Mouse (Mus musculus) embryonic facial prominence, embryonic 11.5 days (tissue): ENCODE measurements around the gene Nectin1. TPM values are rescaled to one million over a fixed set of nuclear protein-coding genes. Genes with fewer than 3 reads are reported as not detected.
A peak's percentile ranks its signal among the peaks of the same experiment; 100 is the strongest.

ENCODE experiments used
- ATAC-seq: fragments of 200-750 bp; cut with Nextera tagmentation; replicated peaks from 2 replicates; pipeline ENCODE4 v1.8.0; 2017; ENCODE audit warnings: low read depth; ENCODE audit not compliant: insufficient number of reproducible peaks, low FRiP score, low TSS enrichment
- DNase-seq: peaks from one replicate; pipeline ENCODE4 v3.0.0-alpha.2; 2015; ENCODE audit warnings: low spot score
- H3K27ac ChIP-seq: fragments of 300-500 bp; sonication (generic); replicated peaks from 2 replicates; pipeline ENCODE4 v1.5.1; 2014; ENCODE audit warnings: mild to moderate bottlenecking, low read depth, low read length, control low read depth
- H3K27me3 ChIP-seq: fragments of 300-500 bp; sonication (generic); 2 replicates; pipeline ENCODE4 v1.6.1; 2014; ENCODE audit warnings: mild to moderate bottlenecking, low read length, moderate library complexity, mixed read lengths; ENCODE audit not compliant: control insufficient read depth, insufficient read depth
- H3K36me3 ChIP-seq: fragments of 300-500 bp; sonication (generic); replicated peaks from 2 replicates; pipeline ENCODE4 v1.6.1; 2014; ENCODE audit warnings: low read depth, mild to moderate bottlenecking, low read length, moderate library complexity, mixed read lengths; ENCODE audit not compliant: control insufficient read depth, insufficient read depth
- H3K4me1 ChIP-seq: fragments of 300-500 bp; sonication (generic); 2 replicates; pipeline ENCODE4 v1.6.1; 2014; ENCODE audit warnings: low read length, mixed read lengths; ENCODE audit not compliant: control insufficient read depth, insufficient read depth
- H3K4me2 ChIP-seq: fragments of 300-500 bp; sonication (generic); 2 replicates; pipeline ENCODE4 v1.6.1; 2014; ENCODE audit warnings: low read depth, mild to moderate bottlenecking, control low read depth, low read length, moderate library complexity
- H3K4me3 ChIP-seq: fragments of 300-500 bp; sonication (generic); 2 replicates; pipeline ENCODE4 v1.5.1; 2014; ENCODE audit warnings: low read depth, low read length, control low read depth
- H3K9ac ChIP-seq: fragments of 300-500 bp; sonication (generic); replicated peaks from 2 replicates; pipeline ENCODE4 v1.6.1; 2014; ENCODE audit warnings: mild to moderate bottlenecking, control low read depth, low read length
- H3K9me3 ChIP-seq: fragments of 300-500 bp; sonication (generic); replicated peaks from 2 replicates; pipeline ENCODE4 v1.6.1; 2016; ENCODE audit warnings: mild to moderate bottlenecking, low read length, inconsistent platforms, mixed read lengths; ENCODE audit not compliant: control insufficient read depth
- WGBS: fragments of 180-500 bp; shearing (Covaris S2); extraction: QIAGEN DNeasy Blood & Tissue Kit; methylation state at CpG from one replicate; pipeline ENCODE4 v1.1.7; 2014; 5-methylcytosine and 5-hydroxymethylcytosine counted together
- polyA plus RNA-seq: library from polyadenylated mRNA; unstranded; fragments of >200 nt; fragmentation: Nextera tagmentation; extraction: Ambion mirVana; gene quantifications from 2 replicates; pipeline ENCODE4 v1.2.1, GENCODE M21; 2014

The Nectin1 gene
- polyA plus RNA-seq: 4.8 and 5.3 TPM in 2 replicates

DNA sequence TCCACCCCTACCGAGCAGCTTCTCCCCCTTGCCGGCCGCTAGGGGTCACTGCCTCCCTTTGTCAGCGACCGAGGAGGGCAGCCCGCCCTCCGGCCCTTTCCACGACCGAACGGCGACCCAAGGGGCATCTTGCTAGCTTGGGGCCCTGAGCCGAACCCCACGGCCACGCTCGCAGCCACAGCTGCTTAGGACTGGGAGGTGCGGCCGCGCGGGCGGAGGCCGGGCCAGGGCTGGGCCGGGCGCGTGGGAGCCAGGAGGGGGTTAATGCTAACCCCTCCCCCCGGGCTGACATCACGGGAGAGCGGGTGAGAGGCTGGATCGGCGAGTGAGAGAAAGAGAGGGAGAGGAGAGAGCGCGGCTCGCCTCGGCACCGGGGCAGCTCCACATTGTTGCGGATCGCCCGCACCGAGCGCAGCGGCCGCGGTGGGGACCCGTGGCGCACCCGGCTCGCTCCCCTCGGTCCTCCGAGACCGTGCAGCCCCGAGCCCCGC, at the start of gene Nectin1:
Gene Nectin1 (plus strand): TSS at position 338 of the 491 bp plus-strand sequence.
- Histone ChIP-seq H3K9ac (peak within 1 kb of the TSS; percentile 96), H3K27ac (peak within 1 kb of the TSS; percentile 94), H3K36me3 (no peaks in the 10 kb centered on the region), H3K27me3 (no peaks in the 10 kb centered on the region; the same call in 1 of the 2 replicates), H3K4me1 (peaks cover 5% of the 10 kb centered on the region), H3K4me2 (peak within 1 kb of the TSS; percentile 89), H3K4me3 (peak within 1 kb of the TSS; percentile 88), H3K9me3 (no peaks in the 10 kb centered on the region)
- peak; percentile 88 for DNase-seq
- WGBS: under 1% methylated on average over 44 of the region's 51 CpGs
- peak; percentile 87 for ATAC-seq

DNA sequence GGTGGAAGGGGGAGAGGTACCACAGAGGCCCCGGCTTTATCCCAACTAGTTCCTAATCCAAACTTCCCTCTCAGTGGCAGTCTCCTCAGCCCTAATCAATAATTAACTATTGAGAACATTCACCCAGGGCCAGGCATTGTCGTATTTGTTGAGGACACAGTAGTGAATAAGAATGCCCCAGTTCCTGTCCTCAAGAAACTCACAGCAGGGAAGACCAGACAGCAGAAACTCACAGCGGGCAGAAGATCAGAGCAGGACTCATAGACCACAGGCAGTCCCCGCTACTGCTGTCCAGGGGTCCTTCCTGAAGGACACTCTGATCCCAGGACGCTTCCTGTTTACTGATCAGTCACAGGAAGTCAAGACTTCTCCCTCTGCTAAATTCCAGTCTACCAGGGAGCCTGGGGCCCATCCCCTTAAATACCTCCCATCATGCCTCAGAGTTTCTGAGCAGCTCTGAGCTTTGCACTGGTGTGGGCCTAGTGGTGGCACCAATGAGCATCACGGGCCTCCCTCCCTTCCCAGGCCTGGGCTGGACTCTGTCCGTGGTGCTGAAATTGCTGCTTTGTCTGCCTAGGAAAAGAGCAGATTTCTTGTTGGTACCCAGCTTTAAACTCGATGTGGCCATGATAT, 45.6 kb upstream of the Nectin1 start:
- H3K4me3 ChIP-seq: no peak overlapping the region
- H3K4me1 ChIP-seq: no peaks in the 10 kb centered on the region
- 5% methylated on average over 8 of the region's 8 CpGs for WGBS
- no peaks in the 10 kb centered on the region for H3K9me3 ChIP-seq
- no peaks in the 10 kb centered on the region for H3K27me3 ChIP-seq
- H3K9ac ChIP-seq: no peak overlapping the region
- no peaks in the 10 kb centered on the region for H3K36me3 ChIP-seq
- H3K27ac ChIP-seq: no peak overlapping the region
- DNase-seq: peak; percentile 94
- ATAC-seq: no peak
- no peak overlapping the region for H3K4me2 ChIP-seq

DNA sequence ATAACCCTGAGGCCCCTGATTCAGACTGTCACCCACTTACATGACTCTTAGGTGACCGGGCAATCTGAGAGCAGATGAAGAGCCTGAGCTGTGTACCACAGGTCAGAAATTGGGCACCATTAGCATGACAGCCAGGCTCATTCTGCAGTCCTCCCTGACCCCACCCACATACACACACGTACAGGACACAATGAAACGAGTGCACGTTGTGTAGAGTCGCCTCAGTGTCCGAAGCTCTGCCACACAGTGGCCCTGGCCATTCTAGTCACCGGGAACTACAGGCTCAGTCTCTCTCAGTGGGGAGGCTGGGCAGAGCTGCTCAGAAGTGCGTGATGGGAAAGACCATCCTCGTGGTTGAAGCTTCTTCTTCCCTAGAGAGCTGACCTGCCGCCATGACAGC, 44.9 kb upstream of the Nectin1 start:
- Histone ChIP-seq H3K36me3 (no peaks in the 10 kb centered on the region), H3K4me3 (no peak overlapping the region), H3K4me1 (no peaks in the 10 kb centered on the region), H3K9ac (no peak overlapping the region), H3K4me2 (no peak overlapping the region), H3K27me3 (no peaks in the 10 kb centered on the region), H3K27ac (no peak overlapping the region), H3K9me3 (no peaks in the 10 kb centered on the region)
- 75% methylated on average over 10 of the region's 10 CpGs for WGBS
- ATAC-seq (peak; percentile 51), DNase-seq (no peak)

DNA sequence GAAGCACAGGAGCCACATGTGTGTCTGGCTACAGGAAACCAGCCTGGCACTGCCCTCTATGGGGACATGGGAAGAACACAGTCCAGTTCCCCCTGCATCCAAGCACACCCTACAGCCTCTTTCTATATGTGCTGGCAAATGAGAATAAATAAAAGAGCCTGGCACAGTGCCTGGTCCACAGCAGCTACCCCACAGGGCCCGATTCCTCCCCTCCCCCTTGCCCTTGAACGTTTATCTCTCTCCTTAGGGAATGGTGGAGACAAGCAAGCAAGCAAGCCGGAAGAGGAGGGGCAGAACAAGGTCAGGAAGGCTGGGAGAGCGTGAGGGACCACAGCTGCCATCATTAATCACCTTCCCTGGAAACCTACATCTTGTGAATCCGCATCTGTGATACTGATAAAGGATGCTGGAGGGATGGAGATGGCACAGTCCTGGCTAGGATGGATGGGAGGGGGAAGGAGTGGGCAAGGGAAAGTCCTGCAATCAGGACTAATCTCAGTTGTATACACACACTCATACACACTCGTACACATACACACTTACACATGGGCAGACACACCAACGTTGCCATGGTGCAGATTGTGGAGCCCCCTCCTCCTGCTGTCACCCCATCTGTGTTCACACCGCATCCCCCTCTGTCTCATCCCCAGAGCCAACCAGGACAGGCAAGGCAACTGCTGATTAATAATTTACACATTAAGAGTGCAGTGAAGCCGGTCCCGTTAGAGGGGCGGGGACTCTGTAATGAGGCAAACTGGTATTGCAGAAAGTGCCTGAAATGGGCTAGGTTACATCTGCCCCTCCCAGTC, 44.2 kb upstream of the Nectin1 start:
- DNase-seq (no peak), ATAC-seq (peak; percentile 72)
- no peak overlapping the region for H3K4me2 ChIP-seq

DNA sequence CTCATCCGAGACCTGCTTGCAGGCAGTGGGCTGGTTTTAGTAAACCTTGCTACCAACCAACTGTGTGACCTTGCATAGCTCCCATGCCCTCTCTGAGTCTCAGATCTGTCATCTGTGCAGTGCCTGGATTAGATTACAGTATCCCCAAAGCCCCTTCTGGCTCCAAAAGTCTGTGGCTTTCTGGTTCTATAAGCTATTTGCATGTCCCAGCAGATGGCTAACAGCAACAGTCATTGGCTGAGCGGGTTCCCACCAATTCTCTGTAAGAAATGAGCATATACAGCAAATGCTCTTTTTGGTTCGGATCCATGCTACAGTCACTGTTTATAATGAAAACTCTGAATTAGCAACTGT, 43.6 kb upstream of the Nectin1 start:
- 73% methylated on average over 3 of the region's 3 CpGs for WGBS
- DNase-seq: no peak
- H3K27ac ChIP-seq: no peak overlapping the region
- no peaks in the 10 kb centered on the region for H3K4me1 ChIP-seq
- no peaks in the 10 kb centered on the region for H3K36me3 ChIP-seq
- ATAC-seq: no peak
- H3K27me3 ChIP-seq: no peaks in the 10 kb centered on the region
- H3K4me3 ChIP-seq: no peak overlapping the region
- no peak overlapping the region for H3K4me2 ChIP-seq
- H3K9me3 ChIP-seq: no peaks in the 10 kb centered on the region
- no peak overlapping the region for H3K9ac ChIP-seq

More for the DNA sequence above, 44.2 kb upstream of the Nectin1 start:
- H3K36me3 ChIP-seq: no peaks in the 10 kb centered on the region
- 74% methylated on average over 11 of the region's 11 CpGs for WGBS
- no peak overlapping the region for H3K9ac ChIP-seq
- no peaks in the 10 kb centered on the region for H3K27me3 ChIP-seq
- H3K4me1 ChIP-seq: no peaks in the 10 kb centered on the region
- no peak overlapping the region for H3K27ac ChIP-seq
- H3K4me3 ChIP-seq: no peak overlapping the region
- H3K9me3 ChIP-seq: no peaks in the 10 kb centered on the region

DNA sequence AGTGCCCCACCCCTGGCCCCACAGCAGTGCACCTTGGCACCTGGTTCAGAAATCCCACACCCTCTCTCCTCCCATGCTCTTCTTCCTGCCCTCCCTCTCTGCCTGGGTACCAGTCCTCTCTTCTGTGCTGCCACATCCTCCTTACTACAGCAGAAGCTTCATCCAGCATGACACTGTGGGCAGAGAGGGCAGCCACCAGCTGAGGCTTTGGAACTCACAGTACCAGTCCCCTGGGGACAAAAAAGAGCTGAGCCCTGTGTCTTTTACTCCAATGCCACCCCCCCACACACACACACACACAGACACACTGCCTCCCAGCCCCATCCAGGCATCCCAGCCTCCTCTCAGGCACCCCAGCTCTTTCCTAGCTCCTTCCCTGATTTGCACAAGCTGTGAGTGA, 42.0 kb upstream of the Nectin1 start:
- DNase-seq: no peak
- no peak for ATAC-seq
- no peaks in the 10 kb centered on the region for H3K36me3 ChIP-seq
- no peaks in the 10 kb centered on the region for H3K27me3 ChIP-seq
- no peaks in the 10 kb centered on the region for H3K9me3 ChIP-seq
- H3K27ac ChIP-seq: no peak overlapping the region
- H3K4me2 ChIP-seq: no peak overlapping the region
- H3K4me1 ChIP-seq: no peaks in the 10 kb centered on the region
- no peak overlapping the region for H3K9ac ChIP-seq
- no peak overlapping the region for H3K4me3 ChIP-seq

DNA sequence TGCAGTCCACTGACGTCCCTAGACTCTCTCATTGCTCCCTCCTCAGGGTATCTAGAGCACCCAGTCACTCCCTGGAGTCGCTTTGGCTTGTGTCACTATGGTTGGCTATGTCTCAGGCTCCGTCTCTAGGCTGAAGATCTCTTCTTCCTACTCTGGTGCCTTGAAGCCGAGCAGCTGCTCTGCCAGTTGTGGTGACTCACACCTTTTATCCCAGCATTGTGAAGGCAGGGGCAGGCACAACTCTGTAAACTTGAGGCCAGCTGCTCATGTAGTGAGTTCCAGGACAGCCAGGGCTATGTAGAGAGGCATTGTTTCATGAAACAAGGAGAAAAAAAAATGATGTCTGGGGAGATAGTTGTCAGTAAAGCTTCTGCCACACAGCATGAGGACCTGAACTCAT, 36.2 kb upstream of the Nectin1 start:
- H3K9ac ChIP-seq: no peak overlapping the region
- ATAC-seq (no peak), DNase-seq (no peak)
- H3K4me2 ChIP-seq: no peak overlapping the region
- 72% methylated on average over 4 of the region's 4 CpGs for WGBS
- no peaks in the 10 kb centered on the region for H3K27me3 ChIP-seq
- no peak overlapping the region for H3K27ac ChIP-seq
- H3K36me3 ChIP-seq: no peaks in the 10 kb centered on the region
- no peaks in the 10 kb centered on the region for H3K9me3 ChIP-seq
- H3K4me1 ChIP-seq: no peaks in the 10 kb centered on the region
- H3K4me3 ChIP-seq: no peak overlapping the region

DNA sequence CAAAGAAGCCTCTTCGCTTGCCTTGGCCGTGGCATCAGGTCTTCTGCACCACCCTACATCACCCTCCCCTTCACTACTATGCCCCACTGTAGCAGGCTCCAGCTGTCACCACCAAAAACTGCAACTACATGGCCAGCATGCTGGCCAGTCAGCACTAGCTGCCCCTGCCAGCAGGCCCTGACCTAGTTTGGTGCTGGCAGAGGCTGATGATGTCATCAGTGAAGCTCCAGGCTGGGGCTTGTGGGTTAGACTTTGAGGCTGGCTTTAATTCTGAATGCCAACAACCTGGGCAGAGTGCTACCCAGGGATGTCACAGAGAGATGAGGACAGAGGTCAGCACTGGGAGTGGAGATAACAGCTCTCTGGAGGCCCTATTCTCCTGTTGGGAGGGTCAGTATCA, 35.1 kb upstream of the Nectin1 start:
- Histone ChIP-seq H3K9me3 (no peaks in the 10 kb centered on the region), H3K9ac (no peak overlapping the region), H3K27ac (no peak overlapping the region), H3K4me3 (no peak overlapping the region), H3K4me1 (no peaks in the 10 kb centered on the region), H3K27me3 (no peaks in the 10 kb centered on the region), H3K36me3 (no peaks in the 10 kb centered on the region), H3K4me2 (no peak overlapping the region)
- WGBS: 74% methylated on average over 2 of the region's 2 CpGs
- DNase-seq (no peak), ATAC-seq (no peak)
